Mouse (Mus musculus): ENCODE measurements around the gene Mndal. TPM values are rescaled to one million over a fixed set of nuclear protein-coding genes. Genes with fewer than 3 reads are reported as not detected.

The Mndal gene
- 5.1 TPM for polyA plus RNA-seq (2014; fragmentation: Illumina TruSeq; extraction: RNeasy Lipid Tissue Mini Kit (QIAGEN cat#74804); ENCODE audit: low read depth, low replicate concordance)

GRCm38 (mm10) chr1:173941924-173942779 is at the start of gene Mndal, which contains the start of gene Ifi203:
TSS of gene Mndal (minus strand) at chr1:173942491.
TSS of gene Ifi203 (minus strand) at chr1:173942672.

GRCm38 (mm10) chr1:173982694-173983305 is 40.5 kb upstream of the Mndal start, which contains the start of gene Ifi202b:
TSS of gene Ifi202b (minus strand) at chr1:173982744.

GRCm38 (mm10) chr1:173912548-173913255 is 29.6 kb downstream of the Mndal start, which contains the start of gene Ifi211:
TSS of gene Ifi211 (minus strand) at chr1:173913046.

Other genes with a start within 250 kb of the Mndal start
- gene Ifi207, start 200.7 kb downstream of the Mndal start, polyA plus RNA-seq (2014; fragmentation: Illumina TruSeq; extraction: RNeasy Lipid Tissue Mini Kit (QIAGEN cat#74804); ENCODE audit: low read depth, low replicate concordance), result 1.4 TPM
- 2.7 TPM for gene Ifi204, start 175.5 kb downstream of the Mndal start, polyA plus RNA-seq (2014; fragmentation: Illumina TruSeq; extraction: RNeasy Lipid Tissue Mini Kit (QIAGEN cat#74804); ENCODE audit: low read depth, low replicate concordance)
- 1.7 TPM for gene Ifi211, start 29.4 kb downstream of the Mndal start, polyA plus RNA-seq (2014; fragmentation: Illumina TruSeq; extraction: RNeasy Lipid Tissue Mini Kit (QIAGEN cat#74804); ENCODE audit: low read depth, low replicate concordance)
- gene Ifi203, start 181 bp upstream of the Mndal start, polyA plus RNA-seq (2014; fragmentation: Illumina TruSeq; extraction: RNeasy Lipid Tissue Mini Kit (QIAGEN cat#74804); ENCODE audit: low read depth, low replicate concordance), result 5.7 TPM
- gene Ifi202b, start 40.3 kb upstream of the Mndal start, polyA plus RNA-seq (2014; fragmentation: Illumina TruSeq; extraction: RNeasy Lipid Tissue Mini Kit (QIAGEN cat#74804); ENCODE audit: low read depth, low replicate concordance), result 0.95 TPM
- gene Ifi205, start 89.3 kb upstream of the Mndal start, polyA plus RNA-seq (2014; fragmentation: Illumina TruSeq; extraction: RNeasy Lipid Tissue Mini Kit (QIAGEN cat#74804); ENCODE audit: low read depth, low replicate concordance), result 0.45 TPM
- not detected for gene Olfr433, start 98.2 kb upstream of the Mndal start, polyA plus RNA-seq (2014; fragmentation: Illumina TruSeq; extraction: RNeasy Lipid Tissue Mini Kit (QIAGEN cat#74804); ENCODE audit: low read depth, low replicate concordance)
- gene Olfr432, start 106.7 kb upstream of the Mndal start, polyA plus RNA-seq (2014; fragmentation: Illumina TruSeq; extraction: RNeasy Lipid Tissue Mini Kit (QIAGEN cat#74804); ENCODE audit: low read depth, low replicate concordance), result not detected
- gene Olfr430, start 124.1 kb upstream of the Mndal start, polyA plus RNA-seq (2014; fragmentation: Illumina TruSeq; extraction: RNeasy Lipid Tissue Mini Kit (QIAGEN cat#74804); ENCODE audit: low read depth, low replicate concordance), result not detected
- not detected for gene Olfr429, start 141.8 kb upstream of the Mndal start, polyA plus RNA-seq (2014; fragmentation: Illumina TruSeq; extraction: RNeasy Lipid Tissue Mini Kit (QIAGEN cat#74804); ENCODE audit: low read depth, low replicate concordance)
- not detected for gene Olfr427, start 154.4 kb upstream of the Mndal start, polyA plus RNA-seq (2014; fragmentation: Illumina TruSeq; extraction: RNeasy Lipid Tissue Mini Kit (QIAGEN cat#74804); ENCODE audit: low read depth, low replicate concordance)
- gene Olfr231, start 178.7 kb upstream of the Mndal start, polyA plus RNA-seq (2014; fragmentation: Illumina TruSeq; extraction: RNeasy Lipid Tissue Mini Kit (QIAGEN cat#74804); ENCODE audit: low read depth, low replicate concordance), result 0.04 TPM
- not detected for gene Olfr424, start 189.0 kb upstream of the Mndal start, polyA plus RNA-seq (2014; fragmentation: Illumina TruSeq; extraction: RNeasy Lipid Tissue Mini Kit (QIAGEN cat#74804); ENCODE audit: low read depth, low replicate concordance)
- gene Olfr420, start 213.1 kb upstream of the Mndal start, polyA plus RNA-seq (2014; fragmentation: Illumina TruSeq; extraction: RNeasy Lipid Tissue Mini Kit (QIAGEN cat#74804); ENCODE audit: low read depth, low replicate concordance), result not detected
- gene Spta1, start 230.3 kb upstream of the Mndal start, polyA plus RNA-seq (2014; fragmentation: Illumina TruSeq; extraction: RNeasy Lipid Tissue Mini Kit (QIAGEN cat#74804); ENCODE audit: low read depth, low replicate concordance), result 10.8 TPM